Mouse (Mus musculus): ENCODE measurements around the gene Olfml1.
A peak's percentile ranks its signal among the peaks of the same experiment; 100 is the strongest.

The Olfml1 gene

GRCm38 (mm10) chr7:107567261-107567671 lies at the start of gene Olfml1:
Gene Olfml1, plus strand, starts transcription at chr7:107567446.
- DNase-seq (ENCODE audit: low read depth, low spot score): peak; percentile 57

DNA sequence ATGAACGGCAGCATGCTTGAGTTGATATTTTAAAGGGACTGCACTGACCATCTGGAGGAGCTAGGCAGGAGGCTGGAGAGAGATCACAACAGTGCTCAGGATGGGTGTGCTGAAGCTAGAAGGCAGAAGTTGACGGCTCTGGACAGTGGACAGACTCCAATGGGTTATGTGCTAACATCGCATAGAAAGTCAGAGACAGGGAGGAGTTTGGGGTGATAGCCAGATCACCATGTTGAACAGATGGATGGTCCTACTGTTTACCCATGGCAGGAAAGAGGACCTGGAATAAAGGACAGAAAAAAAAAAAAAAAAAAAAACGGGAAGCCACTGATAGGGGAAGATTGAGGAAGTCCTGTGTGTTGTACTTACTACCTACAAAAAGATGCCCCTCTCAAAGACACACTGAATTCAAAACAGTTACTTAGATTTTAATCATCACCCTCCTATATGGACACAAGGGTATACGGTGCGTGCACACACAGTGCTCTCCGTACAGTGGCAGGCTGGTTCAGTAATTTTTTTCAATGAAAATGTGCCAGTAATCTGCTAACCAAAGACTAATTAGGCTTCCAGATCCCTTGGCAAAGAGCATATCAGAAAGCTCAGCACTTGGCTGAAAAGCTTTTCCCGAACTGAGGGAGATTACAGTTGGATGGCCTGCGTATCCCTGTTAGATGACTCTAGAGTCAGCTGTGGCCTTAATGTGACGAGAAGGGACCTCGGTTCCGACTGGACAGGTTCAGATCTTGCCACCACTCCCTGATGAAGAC lies 47.8 kb upstream of the Olfml1 start:
- DNase-seq (ENCODE audit: low read depth, low spot score): no peak

GRCm38 (mm10) chr7:107521411-107521810 lies 45.8 kb upstream of the Olfml1 start:
- no peak for DNase-seq (ENCODE audit: low read depth, low spot score)

GRCm38 (mm10) chr7:107526299-107526698 lies 40.9 kb upstream of the Olfml1 start:
- DNase-seq (ENCODE audit: low read depth, low spot score): no peak

DNA sequence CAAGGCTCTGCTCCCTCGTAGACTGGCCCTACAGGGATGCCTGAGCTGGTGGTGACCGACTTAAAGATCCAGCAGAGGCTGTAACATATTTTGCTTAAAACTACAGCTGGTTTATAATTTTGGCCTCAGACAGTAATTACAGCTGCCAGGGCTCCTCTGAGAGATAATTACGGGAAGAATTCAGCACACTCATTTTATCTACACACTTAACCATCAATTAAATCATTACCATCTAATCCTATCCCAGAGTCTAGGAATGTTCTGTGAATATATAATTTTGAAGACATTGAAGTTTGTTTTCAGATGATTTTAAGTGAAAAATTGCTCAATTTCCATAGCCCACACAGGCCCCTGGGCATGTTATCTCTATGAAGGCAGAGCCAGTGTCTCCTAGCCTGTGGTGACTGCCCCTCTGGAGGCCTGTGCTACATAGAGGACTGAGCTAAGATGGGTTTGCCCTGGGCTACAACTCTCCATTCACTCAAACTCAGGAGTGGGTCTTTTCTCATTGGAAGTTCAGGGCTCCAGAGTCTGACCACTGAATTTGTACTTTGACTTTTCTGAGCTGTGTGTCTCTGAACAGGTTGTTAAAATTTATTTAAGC lies 39.0 kb upstream of the Olfml1 start:
- DNase-seq (ENCODE audit: low read depth, low spot score): no peak

- no peak for DNase-seq (ENCODE audit: low read depth, low spot score)
Measured at GRCm38 (mm10) chr7:107529364-107529763, 37.9 kb upstream of the Olfml1 start.

- DNase-seq (ENCODE audit: low read depth, low spot score): no peak
Measured at GRCm38 (mm10) chr7:107535311-107535710, 31.9 kb upstream of the Olfml1 start.

DNA sequence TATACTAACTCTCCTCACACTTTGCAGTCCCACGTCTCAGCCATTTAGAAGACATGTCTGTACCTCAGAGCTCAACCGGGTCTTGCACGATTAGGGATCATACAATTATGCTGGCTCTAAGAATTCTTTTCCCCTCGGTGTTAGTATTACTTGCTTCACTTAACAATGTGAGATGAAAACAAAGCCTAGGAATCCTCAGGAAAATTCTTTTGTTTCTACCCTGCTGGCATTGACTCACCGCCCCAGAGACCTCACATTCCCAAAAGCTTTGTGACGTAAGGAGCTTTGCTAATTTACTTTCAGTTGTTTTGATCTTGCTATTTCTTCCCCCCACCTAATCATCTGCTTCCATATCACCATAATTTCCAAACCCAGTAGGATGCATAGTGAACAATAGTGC lies 30.7 kb upstream of the Olfml1 start:
- no peak for DNase-seq (ENCODE audit: low read depth, low spot score)

DNA sequence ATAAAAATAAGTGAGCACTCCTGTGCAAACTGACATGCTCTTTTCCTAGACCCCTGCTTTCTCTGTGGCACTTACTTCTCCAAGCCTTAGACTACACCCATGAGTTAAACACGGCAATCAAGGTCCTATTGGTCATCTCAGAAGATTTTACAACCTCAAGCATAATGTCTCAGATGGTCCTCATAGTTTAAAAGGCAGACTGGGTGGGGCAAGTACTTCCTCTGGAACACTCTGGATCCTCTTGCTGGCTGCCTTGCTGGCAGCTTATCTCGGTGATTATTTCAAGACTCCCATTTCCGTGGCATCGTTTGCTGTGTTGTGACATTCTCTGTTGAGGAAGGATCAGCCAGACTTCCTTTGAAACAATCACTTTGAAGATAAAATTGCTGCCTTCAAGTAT lies 27.2 kb upstream of the Olfml1 start:
- peak; percentile 14 for DNase-seq (ENCODE audit: low read depth, low spot score)

GRCm38 (mm10) chr7:107545011-107545410 lies 22.2 kb upstream of the Olfml1 start:
- no peak for DNase-seq (ENCODE audit: low read depth, low spot score)

- DNase-seq (ENCODE audit: low read depth, low spot score): no peak
Measured at GRCm38 (mm10) chr7:107547872-107548271, 19.4 kb upstream of the Olfml1 start.

- DNase-seq (ENCODE audit: low read depth, low spot score): no peak
Measured at GRCm38 (mm10) chr7:107553461-107553860, 13.8 kb upstream of the Olfml1 start.

DNA sequence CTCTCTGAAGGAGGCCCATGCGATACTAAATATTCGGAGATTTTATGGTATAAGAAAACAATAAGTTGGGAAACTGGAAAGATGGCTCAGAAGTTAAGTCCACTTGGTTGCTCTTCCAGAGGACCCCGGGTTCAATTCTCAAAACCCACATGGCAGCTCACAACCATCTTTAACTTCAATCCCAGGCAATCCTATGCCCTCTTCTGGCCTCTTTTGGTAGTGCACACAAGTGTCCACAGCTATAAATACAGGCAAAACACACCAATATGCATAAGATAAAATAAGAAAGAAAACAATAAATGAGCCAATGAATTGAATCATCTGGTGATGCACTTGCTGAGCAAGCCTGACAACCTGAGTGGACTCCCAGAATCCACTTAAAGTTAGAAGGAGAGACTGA lies 11.3 kb upstream of the Olfml1 start:
- no peak for DNase-seq (ENCODE audit: low read depth, low spot score)

DNA sequence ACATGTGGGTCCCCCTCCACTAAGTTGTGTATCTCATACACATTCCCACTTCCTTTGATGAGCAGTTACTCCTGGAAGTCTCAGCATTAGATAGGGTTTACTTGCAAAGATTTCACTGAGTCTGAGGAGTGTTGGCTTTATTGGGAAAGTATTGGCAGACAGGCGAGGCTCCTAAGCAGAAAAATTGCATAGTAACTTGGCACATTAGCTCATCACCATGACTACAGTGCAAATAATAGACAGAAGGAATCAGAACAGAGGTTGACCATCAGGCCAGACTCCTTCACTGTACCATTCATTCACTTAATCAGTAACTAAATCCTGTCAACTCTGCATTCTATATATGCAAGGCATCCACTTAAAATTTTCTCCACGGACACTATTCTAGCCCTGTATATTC lies 6.6 kb upstream of the Olfml1 start:
- peak; percentile 59 for DNase-seq (ENCODE audit: low read depth, low spot score)

- no peak for DNase-seq (ENCODE audit: low read depth, low spot score)
Measured at GRCm38 (mm10) chr7:107561584-107561983, 5.7 kb upstream of the Olfml1 start.

- DNase-seq (ENCODE audit: low read depth, low spot score): no peak
Measured at GRCm38 (mm10) chr7:107563727-107564126, 3.5 kb upstream of the Olfml1 start.

DNA sequence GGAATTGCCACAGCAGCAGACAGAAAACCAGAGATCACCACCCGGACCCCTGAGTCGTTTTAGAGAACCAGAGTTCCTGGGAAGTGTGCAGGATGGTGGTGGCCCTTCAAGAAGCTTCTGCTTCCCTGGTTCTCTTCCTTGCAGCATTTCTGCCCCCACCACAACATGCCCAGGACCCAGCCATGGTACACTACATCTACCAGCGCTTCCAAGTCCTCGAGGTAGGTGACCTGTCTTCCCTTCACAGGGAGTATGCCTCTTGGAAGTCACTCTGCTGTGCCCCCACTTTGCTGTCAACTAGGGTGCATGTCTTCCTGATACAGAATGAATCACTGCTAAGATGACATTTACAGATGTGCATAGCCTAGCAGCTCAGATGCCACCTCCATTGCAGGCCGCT lies 428 bp downstream of the Olfml1 start:
- no peak for DNase-seq (ENCODE audit: low read depth, low spot score)

- no peak for DNase-seq (ENCODE audit: low read depth, low spot score)
Measured at GRCm38 (mm10) chr7:107568971-107569370, 1.7 kb downstream of the Olfml1 start.

DNA sequence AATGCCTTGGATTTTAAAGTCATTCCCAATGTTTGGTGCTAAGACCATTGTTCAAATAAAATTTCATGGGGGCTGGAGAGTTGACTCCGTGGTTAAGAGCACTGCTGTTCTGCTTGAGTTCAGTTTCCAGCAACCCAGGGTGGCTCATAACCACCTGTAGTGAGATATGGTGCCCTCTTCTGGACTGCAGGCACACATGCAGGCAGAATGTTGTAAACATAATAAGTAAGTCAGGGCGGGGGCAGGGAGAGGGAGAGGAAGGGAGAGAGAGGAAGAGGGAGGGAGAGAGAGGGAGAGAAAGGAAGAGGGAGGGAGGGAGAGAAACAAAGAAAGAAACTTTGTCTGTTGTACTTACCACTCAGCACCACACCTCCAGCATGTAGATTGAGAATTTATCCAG lies 6.6 kb downstream of the Olfml1 start:
- no peak for DNase-seq (ENCODE audit: low read depth, low spot score)

- DNase-seq (ENCODE audit: low read depth, low spot score): no peak
Measured at GRCm38 (mm10) chr7:107574276-107574675, 7.0 kb downstream of the Olfml1 start.

DNA sequence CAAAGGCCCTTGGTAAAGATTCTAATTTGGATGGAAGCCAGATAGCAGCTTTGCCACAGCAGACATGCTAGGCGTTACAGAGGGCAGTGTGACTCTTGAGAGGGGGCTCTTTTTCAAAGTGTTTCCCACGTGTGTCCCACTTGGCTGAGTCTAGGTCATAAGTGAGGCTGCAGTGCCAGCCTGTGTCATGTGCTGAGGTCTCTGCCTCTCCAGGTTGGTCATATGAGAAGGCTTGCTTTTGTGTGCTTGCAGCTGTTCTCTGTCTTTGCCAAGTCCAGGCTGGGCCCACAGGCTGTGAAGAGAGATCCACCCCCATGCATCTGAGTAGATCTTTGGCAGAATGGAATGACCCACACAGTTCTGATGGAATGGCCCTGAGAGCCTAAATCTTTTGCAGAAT lies 25.4 kb downstream of the Olfml1 start:
- peak; percentile 85 for DNase-seq (ENCODE audit: low read depth, low spot score)

GRCm38 (mm10) chr7:107593904-107594303 lies 26.7 kb downstream of the Olfml1 start:
- DNase-seq (ENCODE audit: low read depth, low spot score): peak; percentile 63

DNA sequence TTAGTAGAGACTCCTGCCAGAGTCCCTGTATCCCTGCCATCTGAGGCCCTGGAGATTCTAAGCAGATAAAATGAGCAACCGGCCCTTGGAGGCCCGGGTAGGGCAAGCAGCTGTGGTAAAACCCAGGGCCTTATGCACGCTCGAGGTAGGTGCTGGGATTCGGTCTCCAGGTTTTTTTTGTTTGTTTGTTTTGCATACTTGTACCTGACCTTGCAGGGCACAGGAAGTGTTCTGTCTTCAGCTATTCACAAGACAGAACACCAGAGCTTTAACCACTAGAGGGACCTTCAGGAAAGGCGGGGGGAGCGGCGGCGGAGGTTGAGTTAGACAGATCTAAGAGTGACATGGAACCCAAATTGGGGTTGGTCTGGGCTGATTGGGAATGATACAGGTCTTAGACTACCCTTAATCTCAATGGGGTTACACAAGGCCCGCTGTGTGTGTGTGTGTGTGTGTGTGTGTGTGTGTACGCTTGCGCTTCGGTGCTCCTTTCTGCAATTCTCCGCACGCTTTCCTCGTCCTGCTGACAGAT lies 27.1 kb downstream of the Olfml1 start:
- DNase-seq (ENCODE audit: low read depth, low spot score): peak; percentile 59
